Mouse (Mus musculus) thymus, adult 2 months (tissue): Measurements from ENCODE around the gene Nfia.

Source experiments
- CTCF ChIP-seq: fragments of 200-500 bp; IDR thresholded peaks from 2 replicates; pipeline ENCODE4 v1.5.1; 2012; ENCODE audit warnings: mild to moderate bottlenecking, control low read depth, low read length, moderate library complexity, borderline replicate concordance; ENCODE audit not compliant: control insufficient read depth, poor library complexity, insufficient read depth; ENCODE audit errors: extremely low read depth
- POLR2A ChIP-seq: fragments of 200-500 bp; IDR thresholded peaks from 2 replicates; pipeline ENCODE4 v1.6.1; 2012; ENCODE audit warnings: mild to moderate bottlenecking, low read length, control low read depth, moderate library complexity; ENCODE audit not compliant: control insufficient read depth, poor library complexity, insufficient read depth; ENCODE audit errors: extremely low read depth

DNA sequence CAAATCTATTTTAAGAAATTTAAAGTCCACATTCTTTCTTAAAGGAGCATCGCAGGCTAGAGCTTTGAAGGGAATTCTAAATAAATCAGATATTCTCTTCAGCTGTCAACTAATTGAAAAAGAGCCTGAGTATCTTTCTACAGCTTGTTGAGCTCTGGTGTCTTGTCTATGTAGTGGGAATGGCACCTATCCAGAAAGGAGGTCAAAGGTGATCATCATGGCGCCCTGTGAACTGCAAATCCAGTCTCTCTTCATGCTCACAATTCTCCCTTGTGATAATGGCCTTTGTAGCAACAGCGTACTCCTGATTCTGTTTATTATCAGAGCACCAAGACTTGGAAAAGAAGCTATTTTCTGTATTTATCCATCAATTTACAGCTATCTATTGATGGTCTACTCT is 6.4 kb upstream of the Nfia start:
- TF ChIP-seq CTCF, result no peak
- TF ChIP-seq POLR2A, result no peak
